ENCODE assay signal across 24 mouse cellular contexts in the genomic region with DNA sequence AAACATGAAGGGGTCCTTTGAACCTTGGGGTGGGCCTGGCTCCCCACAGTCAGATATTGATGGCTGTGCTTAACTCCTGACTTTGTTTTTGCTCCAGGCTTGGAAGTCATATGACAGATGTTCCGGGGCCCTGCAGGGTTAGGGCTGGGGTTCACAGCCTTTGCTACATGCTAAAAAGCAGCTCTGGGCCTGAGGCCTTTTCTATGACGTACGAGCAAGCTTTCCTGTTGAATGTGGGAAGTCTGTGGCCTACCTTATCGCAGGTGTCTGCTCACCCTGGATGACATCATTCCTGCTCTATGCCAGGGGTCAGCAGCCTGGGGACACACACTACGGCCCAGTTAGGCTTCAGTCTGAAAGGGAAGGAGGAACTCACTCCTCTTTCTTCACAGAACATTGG. TPM values are rescaled to one million over a fixed set of nuclear protein-coding genes. Genes with fewer than 3 reads are reported as not detected.
DNase-seq lines count a peak whose midpoint lies in the region; ATAC-seq lines count a peak whose summit lies in the region.
"Had no signal": no experiment of that assay in that cellular context is flagged by ENCODE, and none has a peak within 500 bp of the region (broad histone marks: within the 10 kb centered on the region; RNA-seq: fewer than 3 reads in every experiment).

No protein-coding gene starts in this region.

- no peak for DNase-seq in heart, postnatal 36 days
- DNase-seq in liver, embryonic 11.5 days (ENCODE audit: low spot score) = no peak
- DNase-seq in liver = no peak
- DNase-seq in embryo, embryonic 11 days = peak; percentile 24
- DNase-seq in testis, postnatal 14 days (ENCODE audit: low spot score) = no peak
- DNase-seq in cerebellum, adult 9-11 months = no peak
- DNase-seq: gastrocnemius, postnatal 25 days had no signal

- no peak overlapping the region for H3K4me2 ChIP-seq in heart, embryonic 13.5 days
- no peak overlapping the region for H3K4me2 ChIP-seq in liver, embryonic 11.5 days
- no peak overlapping the region for H3K4me2 ChIP-seq in limb, embryonic 12.5 days
- H3K4me2 ChIP-seq: forebrain, embryonic 15.5 days; hindbrain, embryonic 15.5 days; liver, embryonic 12.5 days; neural tube, embryonic 12.5 days had no signal

- intact Hi-C loops in heart, postnatal 36 days (cut with DNase I) = loop anchor here (2.0 kb wide), 3 partner anchors 118 to 358 kb away; partner anchors contain the start of gene Syt8

- no peak overlapping the region for H3K4me3 ChIP-seq in heart, embryonic 13.5 days
- H3K4me3 ChIP-seq in liver, embryonic 11.5 days (ENCODE audit: low read depth, low read length) = no peak overlapping the region
- no peak overlapping the region for H3K4me3 ChIP-seq in limb, embryonic 12.5 days (replicated peaks)
- H3K4me3 ChIP-seq: forebrain, embryonic 15.5 days; hindbrain, embryonic 15.5 days; liver, embryonic 12.5 days; neural tube, embryonic 12.5 days had no signal

- H3K4me1 ChIP-seq in heart, embryonic 13.5 days = peaks cover 41% of the 10 kb centered on the region
- H3K4me1 ChIP-seq in liver, embryonic 11.5 days (replicated peaks; ENCODE audit: control insufficient read depth, insufficient read depth, low read length) = peaks cover 6% of the 10 kb centered on the region
- peaks cover 32% of the 10 kb centered on the region for H3K4me1 ChIP-seq in limb, embryonic 12.5 days (replicated peaks)

- H3K36me3 ChIP-seq in heart, embryonic 13.5 days = no peaks in the 10 kb centered on the region
- H3K36me3 ChIP-seq in liver, embryonic 11.5 days (ENCODE audit: control insufficient read depth, insufficient read depth, low read length) = no peaks in the 10 kb centered on the region
- H3K36me3 ChIP-seq in limb, embryonic 12.5 days = no peaks in the 10 kb centered on the region
- H3K36me3 ChIP-seq: forebrain, embryonic 15.5 days; hindbrain, embryonic 15.5 days; liver, embryonic 12.5 days; neural tube, embryonic 12.5 days had no signal

- ATAC-seq in heart, embryonic 13.5 days (ENCODE audit: extremely low read depth, insufficient number of reproducible peaks, low FRiP score, low TSS enrichment) = no peak
- ATAC-seq in liver, embryonic 11.5 days (replicated peaks; ENCODE audit: low FRiP score) = no peak
- ATAC-seq in limb, embryonic 12.5 days (ENCODE audit: insufficient number of reproducible peaks, insufficient read depth, low FRiP score, low TSS enrichment, low read depth) = no peak
- ATAC-seq: liver, embryonic 12.5 days had no signal

- H3K27ac ChIP-seq in heart, embryonic 13.5 days (replicated peaks) = peak overlapping the region; percentile 41; the same call in 1 of the 2 replicates
- H3K27ac ChIP-seq in liver, embryonic 11.5 days (ENCODE audit: low read depth, low read length) = 0 out of 2 replicates have a peak overlapping the region, but pooled peaks have one; percentile 51
- 0 out of 2 replicates have a peak overlapping the region, but pooled peaks have one; percentile 23 for H3K27ac ChIP-seq in limb, embryonic 12.5 days
- H3K27ac ChIP-seq: forebrain, embryonic 15.5 days; hindbrain, embryonic 15.5 days; liver, embryonic 12.5 days; neural tube, embryonic 12.5 days had no signal

- WGBS in heart, embryonic 13.5 days = 63% methylated on average over 5 of the region's 5 CpGs
- 75% methylated on average over 5 of the region's 5 CpGs for WGBS in liver, embryonic 11.5 days
- 47% methylated on average over 5 of the region's 5 CpGs for WGBS in limb, embryonic 12.5 days

- no peaks in the 10 kb centered on the region for H3K9me3 ChIP-seq in heart, embryonic 13.5 days
- no peaks in the 10 kb centered on the region for H3K9me3 ChIP-seq in liver, embryonic 11.5 days (ENCODE audit: control insufficient read depth, low read length)
- no peaks in the 10 kb centered on the region for H3K9me3 ChIP-seq in limb, embryonic 12.5 days
- H3K9me3 ChIP-seq: forebrain, embryonic 15.5 days; hindbrain, embryonic 15.5 days; liver, embryonic 12.5 days; neural tube, embryonic 12.5 days had no signal

- H3K27me3 ChIP-seq in heart, embryonic 13.5 days (replicated peaks) = no peaks in the 10 kb centered on the region
- no peaks in the 10 kb centered on the region for H3K27me3 ChIP-seq in liver, embryonic 11.5 days (replicated peaks; ENCODE audit: control insufficient read depth, insufficient read depth, low read length)
- no peaks in the 10 kb centered on the region; the same call in 1 of the 2 replicates for H3K27me3 ChIP-seq in limb, embryonic 12.5 days
- H3K27me3 ChIP-seq: forebrain, embryonic 15.5 days; hindbrain, embryonic 15.5 days; neural tube, embryonic 12.5 days had no signal

- 0 out of 2 replicates have a peak overlapping the region, but pooled peaks have one; percentile 37 for H3K9ac ChIP-seq in heart, embryonic 13.5 days
- no peak overlapping the region for H3K9ac ChIP-seq in liver, embryonic 11.5 days (ENCODE audit: low read depth, low read length)
- H3K9ac ChIP-seq in limb, embryonic 12.5 days (replicated peaks) = no peak overlapping the region
- H3K9ac ChIP-seq: forebrain, embryonic 15.5 days; hindbrain, embryonic 15.5 days; liver, embryonic 12.5 days; neural tube, embryonic 12.5 days had no signal

RNA-seq across cellular contexts. Expression of gene Krtap5-4, which starts 13.9 kb away (rescaled TPM):
- not detected in 2 replicates for polyA plus RNA-seq in heart, embryonic 13.5 days (2015; fragmentation: Nextera tagmentation; extraction: Ambion mirVana)
- total RNA-seq in heart, postnatal 36 days (2021) = not detected
- not detected in 2 replicates for polyA plus RNA-seq in liver, embryonic 11.5 days (2014; fragmentation: Nextera tagmentation; extraction: Ambion mirVana)
- not detected in 2 replicates for polyA plus RNA-seq in limb, embryonic 12.5 days (2016; fragmentation: Nextera tagmentation; extraction: Ambion mirVana)
- total RNA-seq: adrenal gland, postnatal 4 days; gastrocnemius, postnatal 25 days; heart, adult 8-10 months; layer of hippocampus, adult 18-20 months; layer of hippocampus, postnatal 36 days; left cerebral cortex, postnatal 14 days; megakaryocyte-erythroid progenitor cell, adult 5-6 weeks; monocyte, adult 5-6 weeks had no signal
- polyA plus RNA-seq: embryonic facial prominence, embryonic 14.5 days; forebrain, embryonic 15.5 days; hindbrain, embryonic 15.5 days; kidney, adult 2 months; liver, embryonic 12.5 days; lung, adult 2 months; neural tube, embryonic 12.5 days; testis, adult 2 months had no signal

RNA-seq across cellular contexts. Expression of gene Krtap5-1, which starts 20.3 kb away (rescaled TPM):
- not detected in 2 replicates for polyA plus RNA-seq in heart, embryonic 13.5 days (2015; fragmentation: Nextera tagmentation; extraction: Ambion mirVana)
- not detected for total RNA-seq in heart, postnatal 36 days (2021)
- not detected in 2 replicates for polyA plus RNA-seq in liver, embryonic 11.5 days (2014; fragmentation: Nextera tagmentation; extraction: Ambion mirVana)
- polyA plus RNA-seq in limb, embryonic 12.5 days (2016; fragmentation: Nextera tagmentation; extraction: Ambion mirVana) = not detected in 2 replicates
- total RNA-seq: adrenal gland, postnatal 4 days; gastrocnemius, postnatal 25 days; heart, adult 8-10 months; layer of hippocampus, adult 18-20 months; layer of hippocampus, postnatal 36 days; left cerebral cortex, postnatal 14 days; megakaryocyte-erythroid progenitor cell, adult 5-6 weeks; monocyte, adult 5-6 weeks had no signal
- polyA plus RNA-seq: embryonic facial prominence, embryonic 14.5 days; forebrain, embryonic 15.5 days; hindbrain, embryonic 15.5 days; kidney, adult 2 months; liver, embryonic 12.5 days; lung, adult 2 months; neural tube, embryonic 12.5 days; testis, adult 2 months had no signal

RNA-seq across cellular contexts. Expression of gene Gm4559, which starts 43.1 kb away (rescaled TPM):
- not detected in 2 replicates for polyA plus RNA-seq in heart, embryonic 13.5 days (2015; fragmentation: Nextera tagmentation; extraction: Ambion mirVana)
- total RNA-seq in heart, postnatal 36 days (2021) = not detected
- not detected in 2 replicates for polyA plus RNA-seq in liver, embryonic 11.5 days (2014; fragmentation: Nextera tagmentation; extraction: Ambion mirVana)
- polyA plus RNA-seq in limb, embryonic 12.5 days (2016; fragmentation: Nextera tagmentation; extraction: Ambion mirVana) = not detected in 2 replicates
- total RNA-seq: adrenal gland, postnatal 4 days; gastrocnemius, postnatal 25 days; heart, adult 8-10 months; layer of hippocampus, adult 18-20 months; layer of hippocampus, postnatal 36 days; left cerebral cortex, postnatal 14 days; megakaryocyte-erythroid progenitor cell, adult 5-6 weeks; monocyte, adult 5-6 weeks had no signal
- polyA plus RNA-seq: embryonic facial prominence, embryonic 14.5 days; forebrain, embryonic 15.5 days; hindbrain, embryonic 15.5 days; kidney, adult 2 months; liver, embryonic 12.5 days; lung, adult 2 months; neural tube, embryonic 12.5 days; testis, adult 2 months had no signal

RNA-seq across cellular contexts. Expression of gene Ifitm10, which starts 56.3 kb away (rescaled TPM):
- polyA plus RNA-seq in heart, embryonic 13.5 days (2015; fragmentation: Nextera tagmentation; extraction: Ambion mirVana) = 6.5 and 7.5 TPM in 2 replicates
- 1 to 10 TPM; 1.8 to 2.0 TPM for total RNA-seq in heart, postnatal 36 days (2021)
- polyA plus RNA-seq in liver, embryonic 11.5 days (2014; fragmentation: Nextera tagmentation; extraction: Ambion mirVana) = 1.8 and 2.4 TPM in 2 replicates
- polyA plus RNA-seq in limb, embryonic 12.5 days (2016; fragmentation: Nextera tagmentation; extraction: Ambion mirVana) = 0.27 and 0.33 TPM in 2 replicates
- total RNA-seq: megakaryocyte-erythroid progenitor cell, adult 5-6 weeks had no signal
- polyA plus RNA-seq: testis, adult 2 months had no signal

RNA-seq across cellular contexts. Expression of gene Gm2431, which starts 59.1 kb away (rescaled TPM):
- polyA plus RNA-seq in heart, embryonic 13.5 days (2015; fragmentation: Nextera tagmentation; extraction: Ambion mirVana) = not detected in 2 replicates
- not detected for total RNA-seq in heart, postnatal 36 days (2021)
- not detected in 2 replicates for polyA plus RNA-seq in liver, embryonic 11.5 days (2014; fragmentation: Nextera tagmentation; extraction: Ambion mirVana)
- not detected in 2 replicates for polyA plus RNA-seq in limb, embryonic 12.5 days (2016; fragmentation: Nextera tagmentation; extraction: Ambion mirVana)
- total RNA-seq: adrenal gland, postnatal 4 days; gastrocnemius, postnatal 25 days; heart, adult 8-10 months; layer of hippocampus, adult 18-20 months; layer of hippocampus, postnatal 36 days; left cerebral cortex, postnatal 14 days; megakaryocyte-erythroid progenitor cell, adult 5-6 weeks; monocyte, adult 5-6 weeks had no signal
- polyA plus RNA-seq: embryonic facial prominence, embryonic 14.5 days; forebrain, embryonic 15.5 days; hindbrain, embryonic 15.5 days; kidney, adult 2 months; liver, embryonic 12.5 days; lung, adult 2 months; neural tube, embryonic 12.5 days; testis, adult 2 months had no signal
